Mouse (Mus musculus): ENCODE measurements at regions not wholly inside any gene's neighbourhood (a gene's known extent, or its start where the extent isn't known, plus 50 kb on each side); places are given as distances from the start of the nearest gene placed in this dataset.

DNA sequence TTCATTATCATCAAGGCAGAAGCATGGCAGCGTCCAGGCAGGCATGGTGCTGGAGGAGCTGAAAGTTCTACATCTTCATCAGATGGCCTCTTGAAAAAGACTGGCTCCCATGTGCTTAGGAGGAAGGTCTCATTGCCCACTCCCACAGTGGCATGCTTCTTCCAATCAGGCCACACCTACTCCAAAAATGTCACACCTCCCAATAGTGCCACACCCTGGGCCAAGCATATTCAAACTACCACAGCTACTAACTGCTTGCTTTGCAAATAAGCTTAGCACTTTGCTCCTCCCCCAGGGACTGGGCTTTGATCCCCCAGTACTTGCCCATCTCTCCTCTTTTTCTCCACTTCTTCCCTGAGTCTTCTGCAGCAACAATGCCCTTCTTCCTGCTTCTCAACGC is 467.0 kb downstream of the Gm826 start:
- TF ChIP-seq CTCF (IDR thresholded peaks at IDR 0.05; ENCODE audit: control insufficient read depth, insufficient read depth, low read length) (no peak), POLR2A (IDR thresholded peaks at IDR 0.05; ENCODE audit: borderline replicate concordance, control insufficient read depth, low read depth, low read length) (no peak)
